Mouse (Mus musculus): ENCODE measurements around the gene Fam234b.

DNA sequence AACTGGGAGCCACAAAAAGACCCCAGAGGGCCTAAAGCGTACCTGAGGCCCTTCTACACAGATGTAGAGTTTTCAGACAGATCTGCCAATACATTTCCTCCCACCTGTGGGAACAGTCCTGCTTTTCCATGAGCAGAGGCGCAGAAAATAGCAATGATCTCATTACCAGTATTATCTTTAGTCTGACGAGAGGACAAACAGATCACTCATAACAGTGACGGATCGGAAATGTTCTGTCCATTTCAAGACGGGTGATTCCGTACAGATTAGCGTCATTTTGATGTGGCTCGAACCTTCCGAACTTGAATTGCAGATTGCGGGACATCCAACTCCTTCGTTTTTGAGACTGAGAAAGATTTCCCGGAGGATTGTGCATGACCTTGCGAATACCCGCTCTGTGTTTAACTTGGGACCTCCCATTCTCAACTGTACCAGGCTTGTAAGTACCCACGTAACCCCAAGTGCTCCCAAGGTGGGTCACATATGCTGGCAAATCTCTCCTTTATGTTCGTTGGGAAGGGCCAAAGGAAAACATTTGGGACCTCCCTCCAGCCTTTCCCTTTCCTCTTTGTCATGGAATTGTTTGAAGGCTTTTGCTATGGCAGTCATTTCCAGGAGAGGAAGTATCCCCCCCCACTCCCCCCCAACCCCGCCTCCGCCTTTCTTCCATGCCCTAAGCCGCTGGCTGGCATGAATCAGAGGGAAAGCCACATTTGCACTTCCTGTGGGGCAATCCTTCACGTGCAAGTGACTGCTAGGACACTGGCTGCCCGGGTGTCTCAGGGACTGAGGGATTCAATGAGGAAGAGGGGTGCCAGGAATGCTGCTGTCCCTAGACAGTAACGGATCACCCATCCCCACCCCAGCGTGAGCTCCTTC, 54.3 kb downstream of the Fam234b start:
- no peak for TF ChIP-seq CTCF (IDR thresholded peaks at IDR 0.05; ENCODE audit: low read depth)
- TF ChIP-seq EP300 (IDR thresholded peaks at IDR 0.05; ENCODE audit: low read depth) = no peak

Data from liver, postnatal 0 days (tissue).